Mouse (Mus musculus) naive thymus-derived CD4-positive, alpha-beta T cell, adult 2 months (primary cell): ENCODE results near the gene Eva1c.

Experiments
- DNase-seq: peaks from one replicate; pipeline ENCODE4 v3.0.0-alpha.2; 2011; ENCODE audit warnings: low read depth

Eva1c gene

DNA sequence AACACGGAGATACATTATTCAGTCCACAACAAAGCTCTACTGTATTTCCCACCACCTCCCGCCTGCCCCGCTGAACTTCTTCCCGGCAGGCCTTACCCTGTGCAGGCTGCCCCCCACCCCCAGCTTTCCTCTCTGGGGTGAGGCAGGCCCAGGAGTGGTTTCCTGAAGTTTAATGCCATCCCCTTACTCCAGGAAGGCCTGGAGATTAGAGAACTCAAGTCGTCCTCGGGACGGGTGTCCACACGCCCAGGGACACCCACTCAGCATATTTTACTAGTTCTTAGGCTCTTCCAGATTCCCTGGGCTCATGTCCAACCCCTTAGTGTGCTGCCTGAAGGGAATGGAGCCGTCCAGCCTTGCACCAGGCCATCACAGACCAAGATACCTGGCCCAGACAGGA is 39.1 kb downstream of the Eva1c start:
- no peak for DNase-seq

GRCm38 (mm10) chr16:90868129-90868528 is 41.6 kb downstream of the Eva1c start:
- DNase-seq: no peak

- DNase-seq: no peak
Observed at GRCm38 (mm10) chr16:90869361-90869760, 42.8 kb downstream of the Eva1c start.

DNA sequence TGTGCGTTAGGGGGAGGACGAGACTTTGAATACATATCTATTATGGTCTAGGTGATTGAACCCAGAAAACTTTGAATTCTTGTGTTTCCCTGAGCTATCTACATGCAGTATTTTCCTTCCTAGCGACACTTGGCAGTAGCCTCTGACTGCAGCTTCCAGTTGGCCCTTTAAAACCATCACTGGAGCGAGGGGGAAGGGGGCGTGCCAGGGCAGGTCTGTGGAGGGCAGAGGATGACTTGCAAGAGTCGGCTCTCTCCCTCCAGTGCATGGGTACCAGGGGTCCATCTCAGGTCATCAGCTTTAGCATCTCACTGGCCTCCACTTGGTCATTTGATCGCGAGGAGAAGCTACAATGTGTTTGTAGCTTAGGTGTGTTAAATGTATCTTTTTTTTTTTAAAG is 46.4 kb downstream of the Eva1c start:
- no peak for DNase-seq

GRCm38 (mm10) chr16:90874536-90874935 is 48.0 kb downstream of the Eva1c start:
- DNase-seq: no peak

GRCm38 (mm10) chr16:90878135-90878860 is 51.8 kb downstream of the Eva1c start:
- no peak for DNase-seq

DNA sequence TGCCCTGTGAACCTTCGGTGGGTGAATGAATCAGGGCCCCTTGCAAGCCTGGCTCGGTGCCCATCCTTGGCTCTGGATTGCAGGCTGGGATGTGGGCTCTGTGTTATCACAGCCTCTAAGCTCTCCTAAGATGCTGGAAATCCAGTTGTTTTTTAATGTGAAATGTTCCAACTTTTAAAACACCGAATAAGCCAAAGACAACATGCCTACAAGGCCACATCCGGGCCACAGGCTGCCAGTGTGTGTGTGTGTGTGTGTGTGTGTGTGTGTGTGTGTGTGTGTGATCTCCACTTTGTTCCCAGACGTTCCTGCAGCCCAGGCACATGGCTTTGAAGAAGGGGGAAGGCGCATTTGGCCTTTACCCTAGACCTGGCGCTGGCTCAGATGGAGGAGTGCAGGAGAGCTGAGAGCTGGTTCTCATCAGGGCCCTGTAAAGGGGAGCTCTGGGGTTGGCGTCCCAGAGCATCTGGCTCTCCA is 56.0 kb downstream of the Eva1c start:
- no peak for DNase-seq

GRCm38 (mm10) chr16:90885351-90885750 is 58.8 kb downstream of the Eva1c start:
- no peak for DNase-seq

DNA sequence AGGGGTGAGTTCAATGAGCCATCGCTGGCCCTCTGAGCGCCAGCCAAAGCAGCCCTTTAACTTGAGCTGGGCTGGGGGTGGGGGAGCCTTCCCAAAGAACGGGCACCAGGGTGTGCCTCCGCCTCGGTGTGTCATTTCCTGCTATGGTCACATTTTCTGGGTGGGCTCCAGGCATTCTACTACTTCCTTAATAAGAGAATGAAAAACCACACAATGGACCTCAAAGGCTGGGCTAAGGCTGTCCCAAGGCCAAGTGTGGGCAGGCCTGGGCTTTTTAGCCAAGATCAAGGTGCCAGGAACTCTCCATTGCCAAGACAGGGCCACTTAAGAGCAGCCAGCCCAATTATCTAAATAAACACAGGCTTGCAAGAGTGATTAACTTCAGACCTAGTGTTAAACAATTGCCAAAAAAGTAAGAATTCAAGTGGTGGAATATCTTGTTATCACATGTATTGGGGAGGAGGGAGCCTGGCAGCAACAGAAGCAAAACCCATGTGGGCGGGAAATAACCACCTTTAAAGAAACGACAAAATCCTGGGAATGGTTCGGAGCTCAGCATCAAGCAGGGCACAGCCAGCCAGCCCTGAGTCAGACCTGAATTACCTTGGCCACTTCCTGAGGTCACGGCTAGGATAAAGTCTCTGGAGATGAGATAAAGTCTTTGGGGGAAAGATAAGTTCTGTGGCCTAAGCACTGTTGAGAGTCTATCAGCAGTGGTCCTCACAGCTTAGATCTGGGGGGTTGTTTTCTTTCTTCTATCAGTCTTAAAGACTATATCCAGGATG is 59.5 kb downstream of the Eva1c start:
- DNase-seq: no peak

GRCm38 (mm10) chr16:90890683-90891082 is 64.2 kb downstream of the Eva1c start:
- DNase-seq: no peak

DNA sequence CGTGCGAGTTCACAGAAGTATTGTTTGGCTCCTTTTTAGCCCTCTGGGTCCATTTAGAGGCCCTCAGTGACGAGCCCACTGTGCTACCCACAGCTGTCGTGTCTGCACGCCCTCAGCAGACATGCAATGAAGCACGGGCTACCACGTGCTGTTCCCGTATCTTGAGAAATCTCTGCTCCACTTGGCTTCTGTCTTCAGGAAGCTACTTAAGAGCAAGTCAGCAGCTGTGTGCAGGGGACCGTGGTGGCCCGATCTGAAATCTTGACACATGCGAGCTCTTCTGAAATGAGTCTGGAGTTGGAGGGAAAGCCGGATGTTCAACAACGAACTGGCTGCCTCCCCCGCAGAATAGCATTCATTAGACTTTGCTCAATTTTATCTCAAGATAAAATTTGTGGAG is 65.1 kb downstream of the Eva1c start:
- no peak for DNase-seq

DNA sequence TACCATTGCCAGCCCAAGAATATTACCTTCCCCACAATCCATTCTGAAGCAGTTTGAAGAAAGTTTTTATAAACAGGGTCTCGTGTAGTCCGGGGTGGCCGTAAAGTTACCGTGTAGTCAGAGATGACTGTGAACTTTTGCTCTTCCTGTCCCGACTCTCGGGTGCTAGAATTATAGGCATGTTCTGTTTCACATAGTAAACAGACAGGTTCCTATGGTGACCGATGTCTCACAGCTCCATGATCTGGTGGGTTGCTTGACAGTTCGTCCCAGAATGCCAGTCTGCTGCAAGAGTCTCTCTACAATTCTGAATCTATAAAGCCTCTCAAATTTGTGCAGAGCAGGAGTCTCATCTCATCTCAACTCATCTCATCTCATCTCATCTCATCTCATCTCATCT is 65.6 kb downstream of the Eva1c start:
- DNase-seq: no peak

- DNase-seq: no peak
Observed at GRCm38 (mm10) chr16:90893019-90893418, 66.5 kb downstream of the Eva1c start.

DNA sequence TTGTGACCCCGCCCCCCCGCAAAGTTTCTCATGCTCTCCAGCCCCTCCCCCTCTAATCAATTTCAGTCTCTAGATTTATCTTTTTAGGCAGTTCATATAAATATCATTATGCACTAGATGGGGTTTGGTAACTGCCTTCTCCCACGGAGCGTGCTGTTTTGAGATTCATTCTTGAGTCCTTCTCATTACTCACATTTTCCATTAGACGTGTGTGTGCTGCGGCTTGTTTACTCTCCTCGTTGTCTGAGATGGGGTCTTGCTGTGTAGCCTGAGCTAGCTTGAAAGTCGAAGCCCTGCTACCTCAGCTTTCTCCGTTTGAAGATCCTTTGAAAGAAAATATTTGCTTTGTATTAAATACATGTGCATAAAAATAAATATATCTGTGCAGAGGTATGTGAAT is 67.3 kb downstream of the Eva1c start:
- DNase-seq: no peak

DNA sequence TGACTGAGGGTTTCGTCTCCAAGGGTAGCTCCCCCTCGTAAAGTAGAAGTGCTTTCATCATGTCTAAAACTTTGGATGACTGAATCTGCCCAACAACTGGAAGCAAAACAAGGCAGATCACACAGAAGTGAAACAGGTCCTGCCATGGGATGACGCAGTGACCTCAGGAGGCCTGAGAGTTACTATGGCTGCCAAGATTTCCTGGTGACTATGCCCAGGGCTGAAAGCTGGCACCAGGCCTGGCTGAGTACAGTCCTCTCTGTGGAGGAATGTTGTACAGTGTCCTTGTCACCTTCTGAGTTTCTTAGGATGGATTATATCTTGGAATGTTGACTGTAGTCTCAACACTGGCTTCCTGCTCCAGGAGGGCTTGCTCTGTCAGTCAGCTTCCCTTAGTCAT is 71.1 kb downstream of the Eva1c start:
- no peak for DNase-seq

DNA sequence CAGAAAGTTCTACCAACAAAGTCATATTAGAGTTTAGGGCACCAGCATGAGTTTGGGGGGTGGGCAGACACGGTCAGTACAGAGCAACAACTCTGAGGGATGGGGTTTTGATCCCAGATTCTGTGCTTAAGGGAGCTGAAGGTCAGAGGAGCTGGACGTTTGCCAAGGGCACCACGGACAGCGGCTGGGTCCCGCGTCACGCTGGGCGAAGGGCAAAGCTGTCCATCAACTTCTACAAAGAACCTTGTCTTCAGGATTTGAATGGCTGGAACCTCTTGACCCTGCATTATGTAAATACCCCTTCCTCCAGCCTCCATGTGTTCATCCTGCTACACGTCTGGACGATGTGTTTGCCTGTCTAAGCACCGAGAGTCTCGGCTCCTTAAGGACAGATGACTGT is 73.0 kb downstream of the Eva1c start:
- no peak for DNase-seq

- no peak for DNase-seq
Observed at GRCm38 (mm10) chr16:90901364-90901763, 74.8 kb downstream of the Eva1c start.

GRCm38 (mm10) chr16:90903300-90903699 is 76.8 kb downstream of the Eva1c start:
- no peak for DNase-seq

DNA sequence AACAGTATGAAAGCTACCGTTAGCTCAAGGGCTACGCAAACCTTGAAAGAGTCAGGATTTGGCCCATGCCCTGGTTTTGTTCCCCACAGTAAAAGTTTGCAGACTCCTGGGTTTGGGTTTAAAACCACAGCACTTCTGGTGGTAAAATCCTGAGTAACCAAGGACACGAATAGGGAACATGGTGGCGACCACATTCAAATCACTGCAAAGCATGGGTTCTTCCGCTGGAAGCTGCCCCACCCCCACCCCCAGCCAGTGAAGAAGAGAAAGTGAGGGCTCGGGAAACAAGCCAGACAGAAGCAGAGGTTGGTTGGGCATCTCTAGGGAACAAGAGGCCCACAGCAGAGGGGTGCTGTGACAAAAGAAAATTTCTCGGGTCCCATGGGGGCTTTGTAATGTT is 80.7 kb downstream of the Eva1c start:
- DNase-seq: no peak

GRCm38 (mm10) chr16:90910855-90911533 is 84.5 kb downstream of the Eva1c start:
- DNase-seq: no peak

DNA sequence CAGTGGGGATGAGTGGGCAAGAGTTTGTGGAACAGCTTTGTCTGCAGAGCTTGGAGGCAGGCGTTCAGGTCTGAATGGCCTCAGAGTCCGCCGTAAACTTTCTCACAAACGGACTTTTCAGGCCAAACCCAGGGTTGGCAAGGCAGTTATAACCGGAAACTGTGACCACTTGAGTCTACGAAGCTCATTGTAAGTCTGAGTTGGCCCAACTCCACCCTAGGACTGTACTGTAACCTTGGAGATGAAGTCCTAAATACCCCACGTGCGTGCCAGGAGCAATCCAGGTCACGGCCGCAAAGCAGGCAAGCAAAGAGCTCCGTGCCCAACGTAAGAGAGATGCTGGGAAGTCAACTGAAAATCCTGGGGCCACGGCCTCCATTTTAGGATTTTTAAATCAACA is 85.2 kb downstream of the Eva1c start:
- DNase-seq: no peak

GRCm38 (mm10) chr16:90916040-90916481 is 89.5 kb downstream of the Eva1c start:
- no peak for DNase-seq

DNA sequence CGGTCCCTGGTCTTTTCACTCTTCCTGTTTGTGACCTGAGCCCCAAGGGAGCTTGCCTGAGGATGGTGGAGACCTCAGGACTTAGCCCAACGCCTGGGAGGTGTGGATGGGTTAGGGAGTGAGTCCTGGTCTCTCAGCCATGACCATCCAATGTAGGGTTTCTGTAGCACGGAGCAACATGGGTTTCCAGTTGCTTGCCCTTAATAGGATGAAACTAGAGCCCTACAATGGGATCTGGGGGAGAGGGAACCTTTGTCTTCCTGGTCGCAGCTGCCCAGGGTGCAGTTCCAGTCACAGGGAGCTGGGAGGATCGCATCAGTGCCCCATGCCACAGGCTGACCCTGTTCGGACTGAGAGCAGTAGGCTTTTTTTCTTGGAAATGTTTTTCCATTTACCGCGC is 90.6 kb downstream of the Eva1c start:
- no peak for DNase-seq
